Mouse (Mus musculus) kidney, postnatal 10 days (tissue): ENCODE data around the gene Rhcg.

ENCODE experiments used
- DNase-seq: peaks from one replicate; pipeline ENCODE4 v3.0.0; 2021; ENCODE audit warnings: mixed read lengths

The Rhcg gene

GRCm38 (mm10) chr7:79617418-79617817, at the start of gene Rhcg:
Rhcg (minus strand) TSS chr7:79617657.
- DNase-seq, result peak; percentile 58

DNA sequence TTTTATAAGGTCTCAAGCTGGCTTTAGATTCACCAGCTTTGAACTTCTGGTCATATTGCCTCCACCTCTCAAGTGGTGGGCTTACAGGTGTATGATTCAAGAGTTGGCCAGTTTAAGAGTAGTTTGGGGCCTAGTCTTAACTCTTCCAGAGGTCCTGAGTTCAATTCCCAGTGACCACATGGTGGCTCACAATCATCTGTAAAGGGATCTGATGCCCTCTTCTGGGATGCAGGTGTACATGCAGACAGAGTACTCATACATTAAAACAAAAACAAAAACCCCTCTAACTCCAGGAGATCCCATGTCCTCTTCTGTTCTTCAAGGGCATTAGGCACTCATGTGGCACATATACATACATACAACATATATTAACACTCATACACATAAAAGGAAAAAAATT, 49.2 kb upstream of the Rhcg start:
- DNase-seq, result no peak

DNA sequence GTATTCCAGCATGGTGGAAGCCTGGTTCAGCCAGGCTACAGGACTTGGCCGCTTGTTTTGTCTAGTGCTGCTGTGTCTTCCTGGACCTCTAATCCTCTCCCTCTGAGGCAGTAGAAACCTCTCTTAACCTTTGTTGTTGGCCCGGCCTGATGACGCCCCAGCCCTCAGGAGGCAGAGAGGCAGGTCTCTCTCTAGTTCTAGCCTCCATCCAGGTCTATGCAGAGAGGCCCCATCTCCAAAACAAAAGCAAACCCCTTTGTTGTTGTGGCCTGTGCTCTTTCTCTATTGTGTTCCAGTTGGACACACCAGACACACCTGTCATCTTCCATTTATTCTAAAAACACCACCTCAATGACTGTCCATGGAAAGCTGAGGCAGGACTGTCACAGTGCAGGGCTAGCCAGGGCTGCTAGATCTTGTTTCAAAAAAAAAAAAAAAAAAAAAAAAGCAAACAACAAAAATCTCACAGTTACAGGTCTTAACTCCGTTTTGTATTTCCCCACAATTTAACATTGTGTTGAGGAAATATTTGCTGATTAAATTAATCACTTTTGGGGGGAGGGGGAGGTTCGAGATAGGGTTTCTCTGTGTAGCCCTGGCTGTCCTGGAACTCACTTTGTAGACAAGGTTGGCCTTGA, 43.9 kb upstream of the Rhcg start:
- no peak for DNase-seq

GRCm38 (mm10) chr7:79660291-79661150, 43.1 kb upstream of the Rhcg start:
- DNase-seq, result no peak

GRCm38 (mm10) chr7:79659578-79660290, 42.3 kb upstream of the Rhcg start, which contains the start of gene Ticrr:
Ticrr (plus strand) TSS chr7:79660196.
- peak; percentile 98 for DNase-seq

DNA sequence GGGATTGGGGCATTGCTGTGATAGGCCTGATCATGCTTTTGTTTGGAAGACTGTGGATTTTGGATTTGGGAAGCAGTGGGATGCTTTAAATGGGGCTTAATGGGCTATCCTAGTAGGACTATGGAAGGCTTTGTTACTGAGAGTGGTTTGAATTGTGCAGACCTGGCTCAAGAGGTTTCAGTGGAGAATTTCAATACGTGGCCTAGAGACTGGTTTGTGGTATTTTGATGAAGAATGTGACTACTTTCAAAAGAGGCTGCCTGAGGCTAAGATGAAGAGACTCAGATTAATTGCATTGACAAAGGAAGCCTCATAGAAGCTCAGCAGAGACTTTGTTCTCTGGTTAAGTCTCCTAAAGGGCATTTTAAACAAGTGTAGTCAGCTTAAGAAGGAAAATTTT, 37.1 kb upstream of the Rhcg start:
- no peak for DNase-seq

DNA sequence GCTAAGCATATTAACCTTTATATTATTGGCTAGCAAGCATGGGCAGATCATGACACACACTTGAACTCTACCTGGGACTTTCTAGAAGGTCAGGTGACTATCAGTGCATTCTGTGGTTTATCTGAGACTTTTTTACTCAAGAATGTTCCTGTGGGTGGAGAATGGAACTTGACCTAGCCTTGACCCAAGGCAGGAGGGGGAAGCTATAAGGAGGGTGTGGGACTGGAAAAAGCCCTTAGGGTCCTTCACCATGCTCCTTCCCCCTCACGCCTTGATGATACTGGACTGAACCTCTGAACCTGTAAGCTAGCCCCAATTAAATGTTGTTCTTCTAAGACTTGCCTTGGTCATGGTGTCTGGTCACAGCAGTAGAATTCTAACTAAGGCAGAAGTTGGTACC, 36.7 kb upstream of the Rhcg start:
- DNase-seq, result no peak

DNA sequence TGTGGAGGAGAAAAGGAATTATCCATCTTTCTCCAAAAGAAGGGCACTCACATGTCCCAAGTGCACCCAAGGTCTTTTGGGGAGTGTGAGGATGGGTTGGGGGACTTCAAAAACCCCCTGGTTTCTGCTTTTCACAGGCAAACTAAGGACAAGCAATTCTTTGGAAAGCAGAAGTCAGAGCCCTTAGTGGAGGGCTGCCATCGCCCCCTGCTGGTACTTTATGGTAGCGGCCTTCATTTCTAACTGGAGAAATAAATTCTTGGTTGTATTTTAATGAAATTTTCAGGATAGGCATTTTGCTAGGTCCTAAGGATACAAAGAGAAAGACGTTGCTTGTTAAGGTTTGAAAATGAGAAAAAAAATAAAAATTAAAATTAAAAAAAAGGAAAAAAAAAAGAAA, 31.5 kb upstream of the Rhcg start:
- peak; percentile 76 for DNase-seq

DNA sequence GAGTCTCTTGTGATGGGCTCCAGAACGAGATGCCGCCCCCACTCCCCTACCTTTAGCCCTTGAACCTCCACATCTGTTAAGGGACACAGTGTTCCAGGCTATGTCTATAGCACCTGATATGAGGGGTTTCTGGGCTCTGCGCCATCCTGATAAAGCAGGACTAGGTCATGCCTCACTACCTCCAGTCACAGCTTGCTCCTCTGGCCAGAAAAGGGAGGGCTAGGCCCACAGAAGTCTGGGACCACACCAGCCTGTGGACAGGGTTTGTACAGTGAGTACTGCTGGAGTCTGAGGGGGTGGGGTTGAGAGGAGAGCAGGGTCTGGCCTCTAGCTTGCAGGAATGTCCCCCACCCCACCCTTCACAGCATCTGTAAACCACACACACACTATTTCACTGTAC, 29.8 kb upstream of the Rhcg start:
- DNase-seq, result peak; percentile 39

GRCm38 (mm10) chr7:79631773-79632348, 14.4 kb upstream of the Rhcg start:
- DNase-seq, result peak; percentile 50

- DNase-seq, result no peak
Observed at GRCm38 (mm10) chr7:79628271-79628913, 10.9 kb upstream of the Rhcg start.

GRCm38 (mm10) chr7:79626170-79626569, 8.7 kb upstream of the Rhcg start:
- DNase-seq, result no peak

DNA sequence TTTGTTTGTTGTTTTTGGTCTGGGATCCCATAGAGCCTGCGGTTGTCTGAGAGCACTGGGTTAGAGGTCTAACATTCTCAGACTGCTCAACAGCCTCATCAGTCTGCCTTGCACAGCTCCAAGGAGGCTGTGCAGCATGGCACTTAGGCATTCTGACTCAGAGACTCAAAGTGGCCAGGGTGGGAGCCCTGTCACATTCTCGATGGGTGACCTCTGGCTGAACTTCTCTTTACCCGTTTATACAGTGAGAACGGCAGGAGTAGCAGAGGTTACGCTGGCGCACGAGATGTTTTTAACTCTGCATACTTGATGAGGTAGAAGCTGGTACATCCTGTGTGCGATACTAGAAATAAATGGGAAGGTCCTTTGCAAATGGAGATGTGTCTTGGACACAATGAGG, 5.6 kb upstream of the Rhcg start:
- no peak for DNase-seq

GRCm38 (mm10) chr7:79619493-79619892, 2.0 kb upstream of the Rhcg start:
- DNase-seq, result no peak

DNA sequence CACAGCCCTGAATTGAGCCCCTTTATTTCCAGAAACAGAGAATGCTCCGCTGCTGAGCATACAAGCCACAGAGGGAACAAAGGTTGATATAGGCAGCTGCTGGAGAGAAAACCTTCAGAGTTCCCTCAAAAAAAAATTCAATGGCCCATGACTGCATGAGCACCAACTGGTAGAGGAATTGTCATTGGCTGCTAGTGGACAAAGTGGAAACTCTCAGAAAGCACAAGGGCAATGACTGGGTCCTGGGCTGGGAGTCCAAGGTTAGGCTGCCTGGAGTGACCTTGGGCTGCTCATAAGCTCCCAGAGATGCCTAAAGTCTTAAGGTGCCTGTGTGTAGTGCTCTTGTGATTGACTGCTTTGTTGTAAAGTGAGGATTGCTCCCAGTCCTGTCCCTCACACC, 1.5 kb downstream of the Rhcg start:
- DNase-seq, result no peak

GRCm38 (mm10) chr7:79615008-79615407, 2.4 kb downstream of the Rhcg start:
- DNase-seq, result no peak

- peak; percentile 24 for DNase-seq
Observed at GRCm38 (mm10) chr7:79613314-79613713, 4.1 kb downstream of the Rhcg start.

DNA sequence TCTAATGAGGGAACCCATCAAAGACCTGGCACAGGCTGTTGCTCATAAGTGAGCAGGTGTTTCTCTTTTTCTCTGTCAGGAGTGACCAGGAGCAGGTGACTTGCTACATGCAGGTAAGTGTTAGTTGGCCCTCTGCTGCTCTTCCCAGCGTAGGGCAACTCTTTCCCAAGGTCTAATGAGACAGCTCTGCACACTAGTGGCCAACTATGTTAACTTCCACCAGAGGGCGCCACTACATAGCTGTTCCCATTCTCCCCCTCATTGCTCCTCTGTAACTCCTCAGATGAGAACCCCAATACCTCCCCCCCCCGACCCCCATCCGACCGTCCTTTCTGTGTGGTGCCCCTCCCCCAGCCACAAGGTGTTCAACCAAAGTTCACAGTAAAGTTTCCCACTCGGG, 4.7 kb downstream of the Rhcg start:
- DNase-seq, result peak; percentile 77

GRCm38 (mm10) chr7:79611901-79612300, 5.6 kb downstream of the Rhcg start:
- no peak for DNase-seq

DNA sequence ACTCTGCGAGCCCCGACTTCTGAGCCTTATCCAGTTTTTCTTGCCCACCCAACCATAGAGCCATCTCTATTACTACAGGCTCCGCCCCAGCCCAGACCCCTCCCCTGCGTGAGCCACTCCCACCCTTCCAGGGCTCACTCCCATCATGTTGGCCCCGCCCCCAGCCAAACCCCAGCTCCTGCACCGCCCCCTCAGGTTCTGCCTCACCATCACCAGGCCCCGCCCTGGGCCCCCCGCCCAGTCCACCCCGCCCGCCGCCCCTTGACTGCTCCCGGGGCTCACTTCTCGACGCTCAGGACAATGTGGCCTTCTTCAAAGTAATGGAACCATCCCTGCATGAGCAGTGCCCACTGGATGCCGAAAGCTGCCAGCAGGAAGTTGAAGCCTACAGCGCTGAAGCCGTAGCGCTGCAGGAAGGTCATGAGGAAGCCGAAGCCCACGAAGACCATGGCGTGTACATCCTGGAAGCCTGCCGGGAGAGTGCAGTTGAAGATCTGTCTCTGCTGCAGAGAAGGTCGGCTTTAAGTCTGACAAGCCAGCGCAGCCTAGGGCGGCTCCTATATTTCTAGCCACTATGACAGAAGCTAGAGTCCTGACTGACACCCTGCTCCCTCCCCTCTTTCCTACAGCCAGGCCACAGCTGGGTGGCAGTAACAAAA, 10.1 kb downstream of the Rhcg start:
- DNase-seq, result peak; percentile 62

DNA sequence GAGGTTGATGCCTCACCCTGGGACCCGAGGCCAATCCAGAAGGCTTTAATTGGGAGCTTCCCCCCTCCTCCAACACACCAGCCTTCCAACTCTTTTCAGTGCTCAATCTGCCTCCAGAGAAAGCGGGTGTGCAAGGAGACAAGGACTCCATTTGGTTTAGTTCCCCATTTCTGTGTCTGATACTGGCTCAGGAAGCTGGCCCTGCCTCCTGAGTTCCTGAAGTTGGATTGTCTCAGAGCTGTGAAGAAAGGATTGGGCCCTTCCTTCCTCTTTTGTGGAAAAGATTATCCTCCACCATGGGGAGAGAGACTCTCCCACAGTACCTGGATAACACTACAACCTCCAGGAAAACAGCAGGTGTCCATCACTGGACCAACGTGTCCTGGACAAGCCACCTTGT, 10.7 kb downstream of the Rhcg start:
- DNase-seq, result no peak

GRCm38 (mm10) chr7:79602006-79602405, 15.5 kb downstream of the Rhcg start:
- DNase-seq, result no peak
